Mouse (Mus musculus) kidney, adult 2 months (tissue): ENCODE results near the gene Ets2. TPM values are rescaled to one million over a fixed set of nuclear protein-coding genes. Genes with fewer than 3 reads are reported as not detected.
"Not testable (repeated sequence)": the region's sequence is repeated elsewhere in the genome, so short reads cannot be mapped to it uniquely, and the experiment has no call there.

Experiments
- DNase-seq: peaks from one replicate; pipeline ENCODE4 v3.0.0; 2021
- H3K27ac ChIP-seq: fragments of 200-500 bp; 2 replicates; pipeline ENCODE4 v1.5.1; 2012; ENCODE audit warnings: low read depth, low read length, control low read depth, inconsistent platforms; ENCODE audit not compliant: insufficient read depth
- H3K27me3 ChIP-seq: fragments of 200-500 bp; replicated peaks from 2 replicates; pipeline ENCODE4 v1.6.1; 2012; ENCODE audit warnings: mild to moderate bottlenecking, moderate library complexity, low read length, inconsistent platforms; ENCODE audit not compliant: control insufficient read depth, insufficient read depth
- H3K36me3 ChIP-seq: fragments of 200-500 bp; 2 replicates; pipeline ENCODE4 v1.6.1; 2012; ENCODE audit warnings: mild to moderate bottlenecking, moderate library complexity, low read length, inconsistent platforms; ENCODE audit not compliant: control insufficient read depth, insufficient read depth
- H3K4me1 ChIP-seq: fragments of 200-500 bp; 2 replicates; pipeline ENCODE4 v1.6.1; 2011; ENCODE audit warnings: low read length; ENCODE audit not compliant: control insufficient read depth, insufficient read depth
- H3K4me3 ChIP-seq: fragments of 200-500 bp; 2 replicates; pipeline ENCODE4 v1.5.1; 2011; ENCODE audit warnings: mild to moderate bottlenecking, low read depth, low read length, control low read depth; ENCODE audit not compliant: insufficient read depth
- CTCF ChIP-seq: fragments of 200-500 bp; conservative IDR thresholded peaks from 2 replicates; pipeline ENCODE4 v1.5.1; 2011; ENCODE audit warnings: low read depth, mild to moderate bottlenecking, control low read depth, low read length, moderate library complexity, mixed read lengths; ENCODE audit not compliant: insufficient read depth, insufficient read length
- POLR2A ChIP-seq: fragments of 200-500 bp; IDR thresholded peaks from one replicate; pipeline ENCODE4 v1.6.1; 2011; ENCODE audit warnings: low read depth, low read length, control low read depth
- WGBS: fragments of 180-500 bp; shearing (Covaris S2); methylation state at CpG from one replicate; pipeline ENCODE4 v1.1.7; 2018; 5-methylcytosine and 5-hydroxymethylcytosine counted together
- polyA plus RNA-seq: library from polyadenylated mRNA; depleted of rRNA; stranded (reverse); fragments of >200 nt; gene quantifications from 2 replicates; pipeline ENCODE4 v1.2.3, GENCODE M21; 2012

Gene Ets2
- polyA plus RNA-seq, 1 experiment = 33.8 TPM

- peak; percentile 23 for DNase-seq
- WGBS = 30% methylated on average over 7 of the region's 7 CpGs
- no peaks in the 10 kb centered on the region for H3K27me3 ChIP-seq
- H3K36me3 ChIP-seq = no peaks in the 10 kb centered on the region
- no peaks in the 10 kb centered on the region for H3K4me1 ChIP-seq
- no peak overlapping the region for H3K27ac ChIP-seq
- TF ChIP-seq CTCF = no peak
- no peak overlapping the region for H3K4me3 ChIP-seq
Measured at GRCm38 (mm10) chr16:95753295-95753694, 51.4 kb downstream of the Ets2 start.

- Histone ChIP-seq H3K27ac (no peak overlapping the region), H3K4me1 (no peaks in the 10 kb centered on the region), H3K4me3 (no peak overlapping the region), H3K36me3 (no peaks in the 10 kb centered on the region), H3K27me3 (no peaks in the 10 kb centered on the region)
- no peak for DNase-seq
- 91% methylated on average over 8 of the region's 8 CpGs for WGBS
- no peak for TF ChIP-seq POLR2A
Measured at GRCm38 (mm10) chr16:95759151-95759987, 57.5 kb downstream of the Ets2 start.

GRCm38 (mm10) chr16:95759988-95760391, 58.1 kb downstream of the Ets2 start:
- no peaks in the 10 kb centered on the region for H3K4me1 ChIP-seq
- TF ChIP-seq POLR2A (no peak), CTCF (no peak)
- DNase-seq = no peak
- no peak overlapping the region for H3K27ac ChIP-seq
- H3K36me3 ChIP-seq = no peaks in the 10 kb centered on the region
- 79% methylated on average over 6 of the region's 6 CpGs for WGBS
- H3K4me3 ChIP-seq = no peak overlapping the region
- no peaks in the 10 kb centered on the region for H3K27me3 ChIP-seq

- TF ChIP-seq CTCF = no peak
- TF ChIP-seq POLR2A = no peak
- H3K27ac ChIP-seq = no peak overlapping the region
- H3K27me3 ChIP-seq = no peaks in the 10 kb centered on the region
- H3K4me1 ChIP-seq = no peaks in the 10 kb centered on the region
- no peaks in the 10 kb centered on the region for H3K36me3 ChIP-seq
- 72% methylated on average over 6 of the region's 6 CpGs for WGBS
- DNase-seq = no peak
- H3K4me3 ChIP-seq = no peak overlapping the region
Measured at GRCm38 (mm10) chr16:95761742-95762141, 59.9 kb downstream of the Ets2 start.

- TF ChIP-seq POLR2A = no peak
- 60% methylated on average over 6 of the region's 6 CpGs for WGBS
- H3K36me3 ChIP-seq = no peaks in the 10 kb centered on the region
- H3K27me3 ChIP-seq = no peaks in the 10 kb centered on the region
- H3K4me3 ChIP-seq = no peak overlapping the region
- no peaks in the 10 kb centered on the region for H3K4me1 ChIP-seq
- no peak overlapping the region for H3K27ac ChIP-seq
- DNase-seq = no peak
Measured at GRCm38 (mm10) chr16:95763201-95763600, 61.3 kb downstream of the Ets2 start.

- DNase-seq, H3K27me3 ChIP-seq, H3K36me3 ChIP-seq, H3K27ac ChIP-seq, H3K4me3 ChIP-seq, H3K4me1 ChIP-seq: not testable (repeated sequence)
- 67% methylated on average over 8 of the region's 8 CpGs for WGBS
Measured at GRCm38 (mm10) chr16:95764041-95764440, 62.2 kb downstream of the Ets2 start.

GRCm38 (mm10) chr16:95766181-95766580, 64.3 kb downstream of the Ets2 start:
- Histone ChIP-seq H3K27me3 (no peaks in the 10 kb centered on the region), H3K4me3 (no peak overlapping the region), H3K4me1 (no peaks in the 10 kb centered on the region), H3K36me3 (no peaks in the 10 kb centered on the region), H3K27ac (no peak overlapping the region)
- WGBS = 86% methylated on average over 3 of the region's 3 CpGs
- TF ChIP-seq CTCF (no peak), POLR2A (no peak)
- no peak for DNase-seq

- H3K27me3 ChIP-seq = no peaks in the 10 kb centered on the region
- DNase-seq = no peak
- TF ChIP-seq CTCF = no peak
- TF ChIP-seq POLR2A = no peak
- H3K4me1 ChIP-seq = no peaks in the 10 kb centered on the region
- no peaks in the 10 kb centered on the region for H3K36me3 ChIP-seq
- 83% methylated on average over 2 of the region's 2 CpGs for WGBS
- no peak overlapping the region for H3K27ac ChIP-seq
- H3K4me3 ChIP-seq = no peak overlapping the region
Measured at GRCm38 (mm10) chr16:95767246-95767645, 65.4 kb downstream of the Ets2 start.
